Mouse (Mus musculus) gastrocnemius, adult 2 months (tissue): Measurements from ENCODE around the gene Ifnar1. TPM values are rescaled to one million over a fixed set of nuclear protein-coding genes. Genes with fewer than 3 reads are reported as not detected.
A peak's percentile ranks its signal among the peaks of the same experiment; 100 is the strongest.
"Not testable (repeated sequence)": the region's sequence is repeated elsewhere in the genome, so short reads cannot be mapped to it uniquely, and the experiment has no call there.

Experiments
- DNase-seq: peaks from one replicate; pipeline ENCODE4 v3.0.0; 2022
- H3K27ac ChIP-seq: fragments of 200-600 bp; 2 replicates; pipeline ENCODE4 v1.8.1; 2022; ENCODE audit warnings: mild to moderate bottlenecking
- H3K4me3 ChIP-seq: fragments of 200-600 bp; 2 replicates; pipeline ENCODE4 v1.8.1; 2022; ENCODE audit warnings: mild to moderate bottlenecking, moderate library complexity
- CTCF ChIP-seq: fragments of 200-600 bp; IDR thresholded peaks from 2 replicates; pipeline ENCODE4 v1.8.1; 2022; ENCODE audit warnings: antibody characterized with exemption, mild to moderate bottlenecking, moderate library complexity
- intact Hi-C: fragments of 180-260 bp; cut with DNase I; formaldehyde crosslinking; loops from one replicate; pipeline ENCODE4 v1.15.1; 2025
- long read RNA-seq, 2 experiments: library from polyadenylated mRNA; stranded (forward); transcript quantifications; one replicate each; pipeline ENCODE4 v2.0.0; 2021
- total RNA-seq, 2 experiments: library from RNA; stranded (reverse); gene quantifications; 2 replicates each; pipeline ENCODE4 v1.2.3; 2021

Gene Ifnar1
- 10 to 100 TPM; 12.6 to 15.1 TPM for total RNA-seq
- long read RNA-seq, experiment 1, partial matches to known transcripts = 1 of 12 reads
- long read RNA-seq, experiment 1, other reads (novel, unspliced or antisense) = 6 of 12 reads
- long read RNA-seq, experiment 2, transcript Ifnar1-201 (11 exons, 3,909 nt) = major isoform, 6 of 11 reads
- long read RNA-seq, experiment 2, partial matches to known transcripts = 4 of 11 reads
- long read RNA-seq, experiment 2, other reads (novel, unspliced or antisense) = 0 of 11 reads

GRCm38 (mm10) chr16:91484808-91485700 lies at the start of gene Ifnar1:
Gene Ifnar1 (plus strand): TSS chr16:91485238.
- Histone ChIP-seq H3K4me3 (peak within 1 kb of the TSS; percentile 83), H3K27ac (peak within 1 kb of the TSS; percentile 95)
- peak; percentile 100 for DNase-seq
- intact Hi-C loops = loop anchor here (2.0 kb wide), 1 partner anchor 20 kb away; no protein-coding TSS in a partner anchor
- TF ChIP-seq CTCF = peak; percentile 7; the same call in 1 of the 2 replicates

- no peak for DNase-seq
- intact Hi-C loops = no loop called here
- Histone ChIP-seq H3K4me3 (no peak overlapping the region), H3K27ac (no peak overlapping the region)
- TF ChIP-seq CTCF = no peak
Measured at GRCm38 (mm10) chr16:91438081-91438480, 47.0 kb upstream of the Ifnar1 start.

- DNase-seq, H3K4me3 ChIP-seq, intact Hi-C loops, H3K27ac ChIP-seq: not testable (repeated sequence)
Measured at GRCm38 (mm10) chr16:91438599-91438998, 46.4 kb upstream of the Ifnar1 start.

GRCm38 (mm10) chr16:91441366-91441765 lies 43.7 kb upstream of the Ifnar1 start:
- peak; percentile 75 for DNase-seq
- intact Hi-C loops = loop anchor here (5.0 kb wide), 1 partner anchor 84 kb away; no protein-coding TSS in a partner anchor
- Histone ChIP-seq H3K27ac (peak overlapping the region; percentile 16), H3K4me3 (peak overlapping the region; percentile 34; the same call in 1 of the 2 replicates)
- TF ChIP-seq CTCF = peak; percentile 53

- no peak for TF ChIP-seq CTCF
- no peak for DNase-seq
- Histone ChIP-seq H3K27ac (peak overlapping the region; percentile 16; the same call in 1 of the 2 replicates), H3K4me3 (no peak overlapping the region)
- intact Hi-C loops = loop anchor here (5.0 kb wide), 1 partner anchor 85 kb away; no protein-coding TSS in a partner anchor
Measured at GRCm38 (mm10) chr16:91441811-91442240, 43.2 kb upstream of the Ifnar1 start.

GRCm38 (mm10) chr16:91442446-91442845 lies 42.6 kb upstream of the Ifnar1 start:
- H3K27ac ChIP-seq = no peak overlapping the region
- H3K4me3 ChIP-seq = no peak overlapping the region
- DNase-seq = no peak
- no peak for TF ChIP-seq CTCF
- intact Hi-C loops = loop anchor here (5.0 kb wide), 1 partner anchor 85 kb away; no protein-coding TSS in a partner anchor

- TF ChIP-seq CTCF = no peak
- no peak overlapping the region for H3K4me3 ChIP-seq
- H3K27ac ChIP-seq = no peak overlapping the region
- DNase-seq = no peak
- intact Hi-C loops = loop anchor here (5.0 kb wide), 1 partner anchor 86 kb away; no protein-coding TSS in a partner anchor
Measured at GRCm38 (mm10) chr16:91443211-91443611, 41.8 kb upstream of the Ifnar1 start.

GRCm38 (mm10) chr16:91444847-91445246 lies 40.2 kb upstream of the Ifnar1 start:
- no peak overlapping the region for H3K4me3 ChIP-seq
- intact Hi-C loops = loop anchor here (5.0 kb wide), 1 partner anchor 88 kb away; no protein-coding TSS in a partner anchor
- TF ChIP-seq CTCF = no peak
- no peak overlapping the region for H3K27ac ChIP-seq
- no peak for DNase-seq

- intact Hi-C loops = no loop called here
- no peak for DNase-seq
- no peak overlapping the region for H3K4me3 ChIP-seq
- no peak overlapping the region for H3K27ac ChIP-seq
- TF ChIP-seq CTCF = no peak
Measured at GRCm38 (mm10) chr16:91445566-91445965, 39.5 kb upstream of the Ifnar1 start.

GRCm38 (mm10) chr16:91446778-91447511 lies 38.1 kb upstream of the Ifnar1 start:
- intact Hi-C loops = no loop called here

GRCm38 (mm10) chr16:91447512-91447900 lies 37.5 kb upstream of the Ifnar1 start:
- Histone ChIP-seq H3K4me3 (no peak overlapping the region), H3K27ac (no peak overlapping the region)
- intact Hi-C loops = no loop called here
- TF ChIP-seq CTCF = no peak
- peak; percentile 34 for DNase-seq

More at GRCm38 (mm10) chr16:91446778-91447511, 38.1 kb upstream of the Ifnar1 start:
- no peak for TF ChIP-seq CTCF
- no peak for DNase-seq
- Histone ChIP-seq H3K4me3 (no peak overlapping the region), H3K27ac (no peak overlapping the region)

GRCm38 (mm10) chr16:91448088-91448487 lies 37.0 kb upstream of the Ifnar1 start:
- Histone ChIP-seq H3K27ac (no peak overlapping the region), H3K4me3 (no peak overlapping the region)
- no peak for DNase-seq
- intact Hi-C loops = no loop called here
- no peak for TF ChIP-seq CTCF
